Mouse (Mus musculus) neural tube, embryonic 15.5 days (tissue): ENCODE data around the gene Chadl. TPM values are rescaled to one million over a fixed set of nuclear protein-coding genes. Genes with fewer than 3 reads are reported as not detected.
"Not testable (repeated sequence)": the region's sequence is repeated elsewhere in the genome, so short reads cannot be mapped to it uniquely, and the experiment has no call there.

ENCODE experiments used
- ATAC-seq: fragments of 200-750 bp; cut with Nextera tagmentation; 2 replicates; pipeline ENCODE4 v1.8.0; 2017; ENCODE audit warnings: mild to moderate bottlenecking, moderate TSS enrichment, moderate library complexity; ENCODE audit not compliant: low FRiP score
- H3K27ac ChIP-seq: fragments of 300-500 bp; sonication (generic); replicated peaks from 2 replicates; pipeline ENCODE4 v1.5.1; 2015; ENCODE audit warnings: mild to moderate bottlenecking, inconsistent platforms
- H3K27me3 ChIP-seq: fragments of 300-500 bp; sonication (generic); replicated peaks from 2 replicates; pipeline ENCODE4 v1.6.1; 2015; ENCODE audit warnings: inconsistent platforms
- H3K36me3 ChIP-seq: fragments of 300-500 bp; sonication (generic); 2 replicates; pipeline ENCODE4 v1.6.1; 2015; ENCODE audit warnings: inconsistent platforms
- H3K4me1 ChIP-seq: fragments of 300-500 bp; sonication (generic); 2 replicates; pipeline ENCODE4 v1.6.1; 2015; ENCODE audit warnings: inconsistent platforms
- H3K4me2 ChIP-seq: fragments of 300-500 bp; sonication (generic); 2 replicates; pipeline ENCODE4 v1.6.1; 2015; ENCODE audit warnings: inconsistent platforms, mild to moderate bottlenecking, moderate library complexity
- H3K4me3 ChIP-seq: fragments of 300-500 bp; sonication (generic); replicated peaks from 2 replicates; pipeline ENCODE4 v1.5.1; 2015; ENCODE audit warnings: mild to moderate bottlenecking, inconsistent platforms
- H3K9ac ChIP-seq: fragments of 300-500 bp; sonication (generic); replicated peaks from 2 replicates; pipeline ENCODE4 v1.6.1; 2015; ENCODE audit warnings: mild to moderate bottlenecking, inconsistent platforms
- H3K9me3 ChIP-seq: fragments of 300-500 bp; sonication (generic); replicated peaks from 2 replicates; pipeline ENCODE4 v1.6.1; 2016; ENCODE audit warnings: inconsistent platforms
- WGBS: fragments of 180-500 bp; shearing (Covaris S2); methylation state at CpG from one replicate; pipeline ENCODE4 v1.1.7; 2015; ENCODE audit warnings: mixed read lengths; 5-methylcytosine and 5-hydroxymethylcytosine counted together
- polyA plus RNA-seq: library from polyadenylated mRNA; unstranded; fragments of >200 nt; fragmentation: Nextera tagmentation; extraction: Ambion mirVana; gene quantifications from 2 replicates; pipeline ENCODE4 v1.2.1, GENCODE M21; 2015

Gene Chadl
- polyA plus RNA-seq, 1 experiment from 2014 or later, result 34.9 TPM

- ATAC-seq, result no peak
- Histone ChIP-seq H3K9ac (no peak overlapping the region), H3K27ac (no peak overlapping the region), H3K9me3 (no peaks in the 10 kb centered on the region), H3K36me3 (peaks cover 56% of the 10 kb centered on the region), H3K27me3 (no peaks in the 10 kb centered on the region), H3K4me1 (peaks cover 13% of the 10 kb centered on the region), H3K4me2 (no peak overlapping the region), H3K4me3 (no peak overlapping the region)
- 92% methylated on average over 5 of the region's 5 CpGs for WGBS
These were observed 25.3 kb upstream of the Chadl start for GRCm38 (mm10) chr15:81722361-81722760.

- no peaks in the 10 kb centered on the region for H3K9me3 ChIP-seq
- ATAC-seq, result no peak
- no peak overlapping the region for H3K4me3 ChIP-seq
- H3K4me2 ChIP-seq, result no peak overlapping the region
- H3K27ac ChIP-seq, result no peak overlapping the region
- H3K36me3 ChIP-seq, result peaks cover 78% of the 10 kb centered on the region
- H3K4me1 ChIP-seq, result peaks cover 5% of the 10 kb centered on the region; the same call in 1 of the 2 replicates
- no peak overlapping the region for H3K9ac ChIP-seq
- 91% methylated on average over 6 of the region's 6 CpGs for WGBS
- no peaks in the 10 kb centered on the region for H3K27me3 ChIP-seq
These were observed 22.0 kb upstream of the Chadl start for GRCm38 (mm10) chr15:81719139-81719531.

GRCm38 (mm10) chr15:81718336-81719138, 21.4 kb upstream of the Chadl start:
- H3K9ac ChIP-seq, result no peak overlapping the region

GRCm38 (mm10) chr15:81713742-81714141, 16.7 kb upstream of the Chadl start:
- H3K27ac ChIP-seq, result no peak overlapping the region
- no peak overlapping the region for H3K4me2 ChIP-seq
- ATAC-seq, result no peak
- H3K4me3 ChIP-seq, result no peak overlapping the region
- H3K4me1 ChIP-seq, result peaks cover 5% of the 10 kb centered on the region; the same call in 1 of the 2 replicates
- peaks cover 78% of the 10 kb centered on the region for H3K36me3 ChIP-seq
- no peaks in the 10 kb centered on the region for H3K27me3 ChIP-seq
- H3K9ac ChIP-seq, result no peak overlapping the region
- 89% methylated on average over 6 of the region's 6 CpGs for WGBS
- no peaks in the 10 kb centered on the region for H3K9me3 ChIP-seq

More at GRCm38 (mm10) chr15:81718336-81719138, 21.4 kb upstream of the Chadl start:
- Histone ChIP-seq H3K27ac (peak overlapping the region; percentile 10), H3K36me3 (peaks cover 77% of the 10 kb centered on the region), H3K9me3 (no peaks in the 10 kb centered on the region), H3K4me1 (peaks cover 5% of the 10 kb centered on the region; the same call in 1 of the 2 replicates), H3K4me2 (no peak overlapping the region), H3K4me3 (no peak overlapping the region), H3K27me3 (no peaks in the 10 kb centered on the region)
- WGBS, result 82% methylated on average over 9 of the region's 9 CpGs
- ATAC-seq, result peak; percentile 78

- Histone ChIP-seq H3K4me3 (no peak overlapping the region), H3K4me2 (no peak overlapping the region), H3K27me3 (no peaks in the 10 kb centered on the region), H3K9me3 (no peaks in the 10 kb centered on the region), H3K4me1 (no peaks in the 10 kb centered on the region), H3K27ac (no peak overlapping the region), H3K9ac (no peak overlapping the region), H3K36me3 (peaks cover 82% of the 10 kb centered on the region)
- no peak for ATAC-seq
- WGBS, result 66% methylated on average over 4 of the region's 4 CpGs
These were observed 13.7 kb upstream of the Chadl start for GRCm38 (mm10) chr15:81710801-81711200.

- no peak for ATAC-seq
- H3K36me3 ChIP-seq, result peaks cover 84% of the 10 kb centered on the region
- no peak overlapping the region for H3K4me2 ChIP-seq
- no peaks in the 10 kb centered on the region for H3K4me1 ChIP-seq
- H3K9me3 ChIP-seq, result no peaks in the 10 kb centered on the region
- H3K27ac ChIP-seq, result no peak overlapping the region
- no peak overlapping the region for H3K4me3 ChIP-seq
- H3K9ac ChIP-seq, result no peak overlapping the region
- 100% methylated on average over 1 of the region's 1 CpGs for WGBS
- H3K27me3 ChIP-seq, result no peaks in the 10 kb centered on the region
These were observed 12.6 kb upstream of the Chadl start for GRCm38 (mm10) chr15:81709686-81710085.

GRCm38 (mm10) chr15:81708991-81709390, 11.9 kb upstream of the Chadl start:
- Histone ChIP-seq H3K4me1 (no peaks in the 10 kb centered on the region), H3K36me3 (peaks cover 89% of the 10 kb centered on the region), H3K27me3 (no peaks in the 10 kb centered on the region), H3K9ac (no peak overlapping the region), H3K27ac (no peak overlapping the region), H3K4me3 (no peak overlapping the region), H3K9me3 (no peaks in the 10 kb centered on the region), H3K4me2 (no peak overlapping the region)
- ATAC-seq, result no peak
- 91% methylated on average over 11 of the region's 11 CpGs for WGBS

GRCm38 (mm10) chr15:81703094-81703489, 6.0 kb upstream of the Chadl start:
- H3K4me2 ChIP-seq, result no peak overlapping the region
- H3K4me1 ChIP-seq, result no peaks in the 10 kb centered on the region
- H3K27ac ChIP-seq, result no peak overlapping the region
- peaks cover 43% of the 10 kb centered on the region for H3K36me3 ChIP-seq
- H3K27me3 ChIP-seq, result no peaks in the 10 kb centered on the region
- no peak overlapping the region for H3K9ac ChIP-seq
- no peak overlapping the region for H3K4me3 ChIP-seq
- ATAC-seq, result no peak
- no peaks in the 10 kb centered on the region for H3K9me3 ChIP-seq
- 82% methylated on average over 3 of the region's 3 CpGs for WGBS

- H3K9ac ChIP-seq, result no peak overlapping the region
- WGBS, result 87% methylated on average over 13 of the region's 13 CpGs
- H3K4me2 ChIP-seq, result no peak overlapping the region
- no peaks in the 10 kb centered on the region for H3K9me3 ChIP-seq
- no peaks in the 10 kb centered on the region for H3K4me1 ChIP-seq
- no peak for ATAC-seq
- no peak overlapping the region for H3K27ac ChIP-seq
- H3K27me3 ChIP-seq, result no peaks in the 10 kb centered on the region
- peaks cover 37% of the 10 kb centered on the region for H3K36me3 ChIP-seq
- no peak overlapping the region for H3K4me3 ChIP-seq
These were observed 5.4 kb upstream of the Chadl start for GRCm38 (mm10) chr15:81702306-81703093.

GRCm38 (mm10) chr15:81701350-81701749, 4.3 kb upstream of the Chadl start:
- H3K4me3 ChIP-seq, H3K27me3 ChIP-seq, H3K9ac ChIP-seq, ATAC-seq, H3K9me3 ChIP-seq, H3K4me1 ChIP-seq, H3K4me2 ChIP-seq, H3K27ac ChIP-seq: not testable (repeated sequence)
- 77% methylated on average over 4 of the region's 4 CpGs for WGBS
- peaks cover 30% of the 10 kb centered on the region for H3K36me3 ChIP-seq

- Histone ChIP-seq H3K36me3 (peaks cover 23% of the 10 kb centered on the region), H3K4me1 (no peaks in the 10 kb centered on the region), H3K4me2 (no peak overlapping the region), H3K27ac (no peak overlapping the region), H3K9ac (no peak overlapping the region), H3K27me3 (peaks cover 8% of the 10 kb centered on the region; the same call in 1 of the 2 replicates), H3K4me3 (no peak overlapping the region), H3K9me3 (no peaks in the 10 kb centered on the region)
- WGBS, result 83% methylated on average over 8 of the region's 8 CpGs
- no peak for ATAC-seq
These were observed 3.5 kb upstream of the Chadl start for GRCm38 (mm10) chr15:81700601-81701000.

GRCm38 (mm10) chr15:81700161-81700560, 3.1 kb upstream of the Chadl start:
- no peak overlapping the region for H3K27ac ChIP-seq
- ATAC-seq, result no peak
- H3K4me1 ChIP-seq, result peaks cover under 1% of the 10 kb centered on the region; the same call in 1 of the 2 replicates
- no peaks in the 10 kb centered on the region for H3K9me3 ChIP-seq
- H3K27me3 ChIP-seq, result peaks cover 10% of the 10 kb centered on the region; the same call in 1 of the 2 replicates
- H3K9ac ChIP-seq, result no peak overlapping the region
- no peak overlapping the region for H3K4me3 ChIP-seq
- no peak overlapping the region for H3K4me2 ChIP-seq
- H3K36me3 ChIP-seq, result peaks cover 18% of the 10 kb centered on the region
- 69% methylated on average over 2 of the region's 2 CpGs for WGBS
